Mouse (Mus musculus) bone marrow, adult 2 months (tissue): ENCODE data around the gene Rad51c. TPM values are rescaled to one million over a fixed set of nuclear protein-coding genes. Genes with fewer than 3 reads are reported as not detected.
A peak's percentile ranks its signal among the peaks of the same experiment; 100 is the strongest.
"Not testable (repeated sequence)": the region's sequence is repeated elsewhere in the genome, so short reads cannot be mapped to it uniquely, and the experiment has no call there.

Experiments
- H3K27ac ChIP-seq: fragments of 200-500 bp; 2 replicates; pipeline ENCODE4 v1.5.1; 2012; ENCODE audit warnings: low read depth, mild to moderate bottlenecking, control low read depth, inconsistent platforms, low read length; ENCODE audit not compliant: control insufficient read depth, poor library complexity, insufficient read depth
- H3K4me1 ChIP-seq: fragments of 200-500 bp; 2 replicates; pipeline ENCODE4 v1.6.1; 2011; ENCODE audit warnings: low read length; ENCODE audit not compliant: control insufficient read depth, insufficient read depth
- H3K4me3 ChIP-seq: fragments of 200-500 bp; replicated peaks from 2 replicates; pipeline ENCODE3; 2011; ENCODE audit warnings: mild to moderate bottlenecking, low read depth, low read length, control low read depth; ENCODE audit not compliant: control insufficient read depth
- CTCF ChIP-seq: fragments of 200-500 bp; IDR thresholded peaks from 2 replicates; pipeline ENCODE4 v1.5.1; 2011; ENCODE audit warnings: low read length, control low read depth; ENCODE audit not compliant: control insufficient read depth, insufficient read depth
- POLR2A ChIP-seq: fragments of 200-500 bp; IDR thresholded peaks from 2 replicates; pipeline ENCODE4 v1.6.1; 2011; ENCODE audit warnings: low read depth, mild to moderate bottlenecking, control low read depth, low read length, borderline replicate concordance; ENCODE audit not compliant: control insufficient read depth
- WGBS: fragments of 180-500 bp; shearing (Covaris S2); methylation state at CpG from one replicate; pipeline ENCODE4 v1.1.7; 2018; 5-methylcytosine and 5-hydroxymethylcytosine counted together
- polyA plus RNA-seq: library from polyadenylated mRNA; stranded (reverse); fragments of >200 nt; gene quantifications from 2 replicates; pipeline ENCODE4 v1.2.4, GENCODE M21; 2011; ENCODE audit warnings: low replicate concordance; ENCODE audit not compliant: missing spikeins, insufficient read depth, insufficient read length

Gene Rad51c
- 9.6 and 11.6 TPM in 2 replicates for polyA plus RNA-seq

- Histone ChIP-seq H3K4me1 (no peaks in the 10 kb centered on the region), H3K4me3 (peak within 1 kb of the TSS; percentile 78), H3K27ac (peak within 1 kb of the TSS; percentile 68)
- WGBS, result 84% methylated on average over 27 of the region's 27 CpGs
- TF ChIP-seq POLR2A (no peak), CTCF (no peak)
Measured at GRCm38 (mm10) chr11:87404876-87405275, at the start of gene Rad51c, which contains the start of gene Tex14. Gene Rad51c, minus strand, starts transcription at chr11:87404954. Gene Tex14, plus strand, starts transcription at chr11:87405065.

- 76% methylated on average over 2 of the region's 2 CpGs for WGBS
- no peak for TF ChIP-seq CTCF
- TF ChIP-seq POLR2A, result no peak
- Histone ChIP-seq H3K4me3 (no peak overlapping the region), H3K27ac (no peak overlapping the region), H3K4me1 (no peaks in the 10 kb centered on the region; the same call in 1 of the 2 replicates)
Measured at GRCm38 (mm10) chr11:87454035-87454690, 49.4 kb upstream of the Rad51c start.

- 11% methylated on average over 13 of the region's 13 CpGs for WGBS
- Histone ChIP-seq H3K27ac (no peak overlapping the region), H3K4me1 (no peaks in the 10 kb centered on the region; the same call in 1 of the 2 replicates), H3K4me3 (no peak overlapping the region)
- TF ChIP-seq CTCF, result no peak
- no peak for TF ChIP-seq POLR2A
Measured at GRCm38 (mm10) chr11:87453216-87454034, 48.7 kb upstream of the Rad51c start.

- not testable (repeated sequence) for H3K4me3 ChIP-seq, H3K27ac ChIP-seq, H3K4me1 ChIP-seq
- WGBS, result 78% methylated on average over 8 of the region's 8 CpGs
Measured at GRCm38 (mm10) chr11:87452779-87453178, 48.0 kb upstream of the Rad51c start.

- not testable (repeated sequence) for H3K4me1 ChIP-seq, H3K27ac ChIP-seq, H3K4me3 ChIP-seq
- 36% methylated on average over 5 of the region's 5 CpGs for WGBS
Measured at GRCm38 (mm10) chr11:87449847-87450246, 45.1 kb upstream of the Rad51c start.

GRCm38 (mm10) chr11:87449200-87449547 lies 44.4 kb upstream of the Rad51c start:
- Histone ChIP-seq H3K4me3 (no peak overlapping the region), H3K27ac (no peak overlapping the region), H3K4me1 (no peaks in the 10 kb centered on the region; the same call in 1 of the 2 replicates)
- WGBS, result 4% methylated on average over 3 of the region's 3 CpGs
- TF ChIP-seq POLR2A, result no peak

GRCm38 (mm10) chr11:87448476-87449199 lies 43.9 kb upstream of the Rad51c start:
- H3K4me3 ChIP-seq, H3K27ac ChIP-seq, H3K4me1 ChIP-seq: not testable (repeated sequence)
- under 1% methylated on average over 7 of the region's 32 CpGs for WGBS

- H3K4me3 ChIP-seq, result peak overlapping the region; percentile 12
- peak overlapping the region; percentile 12; the same call in 1 of the 2 replicates for H3K27ac ChIP-seq
- H3K4me1 ChIP-seq, result not testable (repeated sequence)
- under 1% methylated on average over 31 of the region's 34 CpGs for WGBS
Measured at GRCm38 (mm10) chr11:87448081-87448475, 43.3 kb upstream of the Rad51c start.
